Mouse (Mus musculus) heart, embryonic 16.5 days (tissue): ENCODE results near the gene Elavl1. TPM values are rescaled to one million over a fixed set of nuclear protein-coding genes. Genes with fewer than 3 reads are reported as not detected.
A peak's percentile ranks its signal among the peaks of the same experiment; 100 is the strongest.

Experiments used
- ATAC-seq: fragments of 200-750 bp; cut with Nextera tagmentation; replicated peaks from 2 replicates; pipeline ENCODE4 v1.8.0; 2017; ENCODE audit warnings: moderate number of reproducible peaks; ENCODE audit not compliant: insufficient read depth, low FRiP score; ENCODE audit errors: extremely low read depth
- H3K27ac ChIP-seq: fragments of 300-500 bp; sonication (generic); 2 replicates; pipeline ENCODE4 v1.5.1; 2014; ENCODE audit warnings: mild to moderate bottlenecking, low read length, control low read depth, moderate library complexity
- H3K27me3 ChIP-seq: fragments of 300-500 bp; sonication (generic); 2 replicates; pipeline ENCODE4 v1.6.1; 2014; ENCODE audit warnings: low read length, mixed read lengths; ENCODE audit not compliant: control insufficient read depth, insufficient read depth
- H3K36me3 ChIP-seq: fragments of 300-500 bp; sonication (generic); 2 replicates; pipeline ENCODE4 v1.6.1; 2014; ENCODE audit not compliant: control insufficient read depth, insufficient read depth
- H3K4me1 ChIP-seq: fragments of 300-500 bp; sonication (generic); 2 replicates; pipeline ENCODE4 v1.6.1; 2014; ENCODE audit warnings: low read length, mixed read lengths; ENCODE audit not compliant: control insufficient read depth, insufficient read depth
- H3K4me2 ChIP-seq: fragments of 300-500 bp; sonication (generic); 2 replicates; pipeline ENCODE4 v1.6.1; 2014; ENCODE audit warnings: low read depth, mild to moderate bottlenecking, control low read depth, low read length
- H3K4me3 ChIP-seq: fragments of 300-500 bp; sonication (generic); 2 replicates; pipeline ENCODE4 v1.5.1; 2014; ENCODE audit warnings: mild to moderate bottlenecking, control low read depth, low read length
- H3K9ac ChIP-seq: fragments of 300-500 bp; sonication (generic); 2 replicates; pipeline ENCODE4 v1.6.1; 2014; ENCODE audit warnings: low read length, control low read depth
- H3K9me3 ChIP-seq: fragments of 300-500 bp; sonication (generic); replicated peaks from 2 replicates; pipeline ENCODE4 v1.6.1; 2016; ENCODE audit warnings: low read length; ENCODE audit not compliant: control insufficient read depth
- WGBS: fragments of 180-500 bp; shearing (Covaris S2); extraction: QIAGEN DNeasy Blood & Tissue Kit; methylation state at CpG from one replicate; pipeline ENCODE4 v1.1.7; 2014; 5-methylcytosine and 5-hydroxymethylcytosine counted together
- polyA plus RNA-seq: library from polyadenylated mRNA; unstranded; fragments of >200 nt; fragmentation: Nextera tagmentation; extraction: Ambion mirVana; gene quantifications from 2 replicates; pipeline ENCODE4 v1.2.1, GENCODE M21; 2015

The Elavl1 gene
- polyA plus RNA-seq, 1 experiment from 2014 or later = 168 TPM

DNA sequence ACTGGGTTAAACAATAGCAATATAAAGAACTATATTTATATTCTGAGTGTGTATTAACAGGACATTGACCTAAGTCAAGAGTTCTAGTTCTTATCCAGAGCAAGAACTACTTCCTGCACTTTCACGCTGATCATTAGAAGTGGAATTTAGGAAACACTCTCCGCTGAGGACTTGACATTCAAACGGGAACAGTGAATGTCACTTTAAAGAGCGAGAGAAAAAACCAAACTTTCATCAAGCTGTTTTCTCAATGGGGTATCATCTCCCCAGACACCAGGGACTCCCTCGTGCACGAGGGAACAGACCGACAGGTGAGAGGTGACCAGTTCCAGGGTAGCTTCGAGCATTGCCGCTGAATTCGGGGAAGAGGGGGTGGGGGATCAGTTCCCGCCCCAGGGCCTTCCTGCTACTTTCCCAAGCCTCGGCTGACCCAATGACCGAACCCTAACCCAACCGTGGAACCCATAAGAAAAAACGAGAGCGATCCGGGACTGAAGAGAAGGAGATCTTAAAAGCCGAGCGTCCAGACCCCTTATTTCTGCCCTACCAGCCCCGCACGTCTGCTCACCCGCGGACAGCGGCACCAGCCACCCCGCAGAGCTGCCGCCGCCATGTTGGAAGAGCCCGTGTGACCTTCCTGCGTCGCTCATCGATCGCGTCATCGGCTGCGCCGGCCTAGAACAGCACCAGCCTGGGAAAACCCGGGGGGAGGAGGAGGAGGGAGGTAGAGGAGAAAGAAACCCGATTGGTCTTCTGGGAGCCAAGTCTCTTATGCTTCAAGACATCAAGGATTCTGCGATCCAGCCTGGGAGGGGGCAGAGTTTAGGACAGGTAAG, 49.7 kb downstream of the Elavl1 start, which contains the start of gene Timm44:
TSS of gene Timm44 (minus strand) at position 639 of the 836 bp plus-strand sequence.
- no peaks in the 10 kb centered on the region for H3K9me3 ChIP-seq
- under 1% methylated on average over 39 of the region's 39 CpGs for WGBS
- H3K9ac ChIP-seq = peak within 1 kb of the TSS; percentile 86
- peak within 1 kb of the TSS; percentile 67 for H3K27ac ChIP-seq
- peak within 1 kb of the TSS; percentile 80 for H3K4me2 ChIP-seq
- peaks cover 7% of the 10 kb centered on the region for H3K4me1 ChIP-seq
- peak within 1 kb of the TSS; percentile 85 for H3K4me3 ChIP-seq
- peak; percentile 94 for ATAC-seq
- peaks cover 23% of the 10 kb centered on the region for H3K36me3 ChIP-seq
- no peaks in the 10 kb centered on the region for H3K27me3 ChIP-seq

DNA sequence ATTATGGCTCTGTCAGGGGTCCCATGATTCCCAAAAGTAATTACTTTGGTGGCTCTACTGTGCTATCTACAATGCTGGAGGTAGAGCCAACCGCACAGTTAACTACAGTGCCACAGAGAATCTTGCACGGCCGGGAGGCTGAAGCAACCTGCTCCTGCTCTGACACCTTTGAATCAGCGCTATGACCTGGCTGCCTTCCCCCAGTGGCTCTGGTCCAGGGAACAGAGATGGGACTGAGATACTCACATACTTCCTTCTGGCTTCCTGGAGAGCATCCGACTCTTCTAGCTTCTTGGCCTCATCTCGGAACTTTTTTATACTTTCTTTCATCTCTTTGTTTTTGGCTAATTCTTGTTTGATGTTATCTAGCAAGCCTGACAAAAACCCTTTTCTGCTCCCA, 55.6 kb downstream of the Elavl1 start:
- WGBS = 86% methylated on average over 6 of the region's 6 CpGs
- no peaks in the 10 kb centered on the region for H3K9me3 ChIP-seq
- H3K36me3 ChIP-seq = peaks cover 74% of the 10 kb centered on the region
- no peak overlapping the region for H3K9ac ChIP-seq
- H3K27me3 ChIP-seq = no peaks in the 10 kb centered on the region
- no peak overlapping the region for H3K27ac ChIP-seq
- no peak for ATAC-seq
- no peak overlapping the region for H3K4me2 ChIP-seq
- H3K4me1 ChIP-seq = peaks cover 3% of the 10 kb centered on the region
- no peak overlapping the region for H3K4me3 ChIP-seq

- H3K4me3 ChIP-seq = no peak overlapping the region
- H3K9ac ChIP-seq = no peak overlapping the region
- WGBS = 80% methylated on average over 15 of the region's 15 CpGs
- H3K4me2 ChIP-seq = no peak overlapping the region
- H3K36me3 ChIP-seq = peaks cover 70% of the 10 kb centered on the region
- H3K9me3 ChIP-seq = no peaks in the 10 kb centered on the region
- H3K27ac ChIP-seq = no peak overlapping the region
- no peak; the same call in 1 of the 2 replicates for ATAC-seq
- no peaks in the 10 kb centered on the region for H3K4me1 ChIP-seq
- no peaks in the 10 kb centered on the region for H3K27me3 ChIP-seq
These were observed 57.6 kb downstream of the Elavl1 start for GRCm38 (mm10) chr8:4267627-4268026.

DNA sequence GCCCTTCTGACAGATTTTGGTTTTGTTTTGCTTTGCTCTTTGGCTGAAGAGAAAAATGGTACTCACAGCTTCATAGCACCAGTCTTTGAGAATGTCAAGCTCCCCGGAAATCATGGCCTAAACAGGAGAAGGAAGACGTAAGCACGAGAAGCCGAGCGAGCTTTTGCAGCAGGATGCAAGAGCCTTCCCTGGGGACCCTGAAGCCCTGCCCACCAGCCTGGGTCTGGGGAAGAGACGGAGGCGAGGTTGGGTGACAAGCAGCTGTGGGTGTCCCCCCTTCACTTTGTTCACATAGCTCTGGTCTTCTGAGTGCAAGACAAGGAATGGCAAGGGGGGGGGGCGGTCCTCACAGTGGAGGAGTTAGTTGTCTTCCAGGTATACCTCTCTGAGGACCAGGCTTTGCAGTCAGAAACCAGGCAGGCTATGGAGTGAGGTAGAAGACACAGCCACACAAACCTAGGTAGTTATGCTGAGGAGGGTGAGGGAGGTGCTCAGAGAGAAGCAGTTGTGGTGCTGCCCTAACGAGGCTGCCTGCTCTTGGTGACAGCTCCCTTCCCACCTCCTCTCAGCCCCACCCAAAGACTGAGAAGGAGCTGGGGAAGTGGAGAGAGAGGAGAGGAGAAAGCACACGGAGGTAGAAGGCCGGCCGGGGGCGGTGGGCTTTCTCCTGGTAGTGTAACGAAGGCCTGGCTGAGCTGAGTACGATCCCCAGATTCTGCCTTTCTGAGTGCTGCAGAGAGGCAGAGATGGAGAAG, 59.9 kb downstream of the Elavl1 start:
- Histone ChIP-seq H3K4me2 (no peak overlapping the region), H3K9ac (no peak overlapping the region), H3K27ac (no peak overlapping the region), H3K4me1 (no peaks in the 10 kb centered on the region), H3K27me3 (no peaks in the 10 kb centered on the region), H3K4me3 (no peak overlapping the region), H3K36me3 (peaks cover 81% of the 10 kb centered on the region), H3K9me3 (no peaks in the 10 kb centered on the region)
- no peak for ATAC-seq
- 87% methylated on average over 15 of the region's 15 CpGs for WGBS

GRCm38 (mm10) chr8:4263105-4263791, 62.0 kb downstream of the Elavl1 start:
- H3K4me2 ChIP-seq = no peak overlapping the region
- no peaks in the 10 kb centered on the region for H3K27me3 ChIP-seq
- ATAC-seq = no peak
- H3K4me3 ChIP-seq = no peak overlapping the region
- no peak overlapping the region for H3K9ac ChIP-seq
- H3K27ac ChIP-seq = no peak overlapping the region
- H3K36me3 ChIP-seq = peaks cover 71% of the 10 kb centered on the region
- no peaks in the 10 kb centered on the region for H3K9me3 ChIP-seq
- H3K4me1 ChIP-seq = peaks cover 2% of the 10 kb centered on the region; the same call in 1 of the 2 replicates
- WGBS = 81% methylated on average over 8 of the region's 8 CpGs

- no peak for ATAC-seq
- H3K36me3 ChIP-seq = peaks cover 54% of the 10 kb centered on the region
- no peak overlapping the region for H3K9ac ChIP-seq
- WGBS = 88% methylated on average over 4 of the region's 4 CpGs
- H3K4me3 ChIP-seq = no peak overlapping the region
- no peaks in the 10 kb centered on the region for H3K9me3 ChIP-seq
- H3K27ac ChIP-seq = no peak overlapping the region; the same call in 1 of the 2 replicates
- H3K27me3 ChIP-seq = no peaks in the 10 kb centered on the region
- H3K4me1 ChIP-seq = peaks cover 7% of the 10 kb centered on the region; the same call in 1 of the 2 replicates
- H3K4me2 ChIP-seq = no peak overlapping the region
These were observed 65.4 kb downstream of the Elavl1 start for GRCm38 (mm10) chr8:4259805-4260170.

- Histone ChIP-seq H3K4me1 (peaks cover 8% of the 10 kb centered on the region), H3K4me3 (peak within 1 kb of the TSS; percentile 73), H3K36me3 (peaks cover 53% of the 10 kb centered on the region), H3K9ac (peak within 1 kb of the TSS; percentile 73), H3K27me3 (no peaks in the 10 kb centered on the region), H3K4me2 (peak within 1 kb of the TSS; percentile 91), H3K9me3 (no peaks in the 10 kb centered on the region), H3K27ac (peak within 1 kb of the TSS; percentile 52)
- 6% methylated on average over 31 of the region's 33 CpGs for WGBS
- ATAC-seq = peak; percentile 93
These were observed 65.9 kb downstream of the Elavl1 start, which contains the start of gene Ctxn1 for GRCm38 (mm10) chr8:4259125-4259804. Gene Ctxn1 (minus strand): TSS chr8:4259274.

DNA sequence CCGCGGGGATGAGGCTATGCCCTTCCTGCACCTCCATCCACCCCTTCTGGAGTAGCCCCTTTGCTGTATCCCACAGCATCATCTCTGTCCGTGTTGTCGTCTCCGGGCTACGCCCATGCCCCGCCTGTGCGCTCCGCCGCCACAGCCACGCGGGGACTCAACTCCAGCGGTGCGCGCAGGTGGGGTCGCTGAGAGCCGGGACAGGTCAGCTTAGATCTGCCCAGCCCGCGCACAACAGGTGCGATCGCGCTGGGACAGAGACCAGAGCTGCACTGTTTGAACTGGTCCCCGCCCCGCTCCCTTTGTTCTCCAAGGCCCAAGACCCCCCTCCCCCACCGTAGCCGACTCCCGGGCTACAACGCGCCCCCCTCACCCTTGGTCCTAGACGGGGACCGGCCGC, 66.5 kb downstream of the Elavl1 start:
- WGBS = under 1% methylated on average over 26 of the region's 32 CpGs
- Histone ChIP-seq H3K4me3 (peak overlapping the region; percentile 73), H3K4me1 (peaks cover 13% of the 10 kb centered on the region), H3K4me2 (peak overlapping the region; percentile 91), H3K9ac (peak overlapping the region; percentile 73), H3K36me3 (peaks cover 52% of the 10 kb centered on the region), H3K9me3 (no peaks in the 10 kb centered on the region), H3K27me3 (no peaks in the 10 kb centered on the region), H3K27ac (peak overlapping the region; percentile 36)
- ATAC-seq = peak; percentile 71
